Mouse (Mus musculus) embryonic facial prominence, embryonic 14.5 days (tissue): ENCODE results near the gene Wif1. TPM values are rescaled to one million over a fixed set of nuclear protein-coding genes. Genes with fewer than 3 reads are reported as not detected.

Source experiments
- ATAC-seq: fragments of 200-750 bp; cut with Nextera tagmentation; 2 replicates; pipeline ENCODE4 v1.8.0; 2017; ENCODE audit warnings: low read depth, moderate number of reproducible peaks, moderate TSS enrichment
- DNase-seq: peaks from one replicate; pipeline ENCODE4 v3.0.0-alpha.2; 2015; ENCODE audit warnings: low spot score
- H3K27ac ChIP-seq: fragments of 300-500 bp; sonication (generic); replicated peaks from 2 replicates; pipeline ENCODE4 v1.5.1; 2014; ENCODE audit warnings: low read depth, mild to moderate bottlenecking, low read length, moderate library complexity
- H3K27me3 ChIP-seq: fragments of 300-500 bp; sonication (generic); replicated peaks from 2 replicates; pipeline ENCODE4 v1.6.1; 2014; ENCODE audit warnings: low read length; ENCODE audit not compliant: control insufficient read depth, insufficient read depth
- H3K36me3 ChIP-seq: fragments of 300-500 bp; sonication (generic); 2 replicates; pipeline ENCODE4 v1.6.1; 2014; ENCODE audit warnings: low read length, mixed read lengths; ENCODE audit not compliant: control insufficient read depth, insufficient read depth
- H3K4me1 ChIP-seq: fragments of 300-500 bp; sonication (generic); 2 replicates; pipeline ENCODE4 v1.6.1; 2014; ENCODE audit warnings: antibody characterized with exemption, low read length; ENCODE audit not compliant: control insufficient read depth, insufficient read depth
- H3K4me2 ChIP-seq: fragments of 300-500 bp; sonication (generic); 2 replicates; pipeline ENCODE4 v1.6.1; 2014; ENCODE audit warnings: low read depth, mild to moderate bottlenecking, low read length, moderate library complexity, mixed read lengths
- H3K4me3 ChIP-seq: fragments of 300-500 bp; sonication (generic); 2 replicates; pipeline ENCODE4 v1.5.1; 2014; ENCODE audit warnings: low read depth, mild to moderate bottlenecking, low read length
- H3K9ac ChIP-seq: fragments of 300-500 bp; sonication (generic); 2 replicates; pipeline ENCODE4 v1.6.1; 2014; ENCODE audit warnings: low read depth, mild to moderate bottlenecking, low read length, moderate library complexity, mixed read lengths
- H3K9me3 ChIP-seq: fragments of 300-500 bp; sonication (generic); 2 replicates; pipeline ENCODE4 v1.6.1; 2016; ENCODE audit warnings: low read length; ENCODE audit not compliant: control insufficient read depth
- WGBS: fragments of 180-500 bp; shearing (Covaris S2); extraction: QIAGEN DNeasy Blood & Tissue Kit; methylation state at CpG from one replicate; pipeline ENCODE4 v1.1.7; 2014; 5-methylcytosine and 5-hydroxymethylcytosine counted together
- polyA plus RNA-seq: library from polyadenylated mRNA; unstranded; fragments of >200 nt; fragmentation: Nextera tagmentation; extraction: Ambion mirVana; gene quantifications from 2 replicates; pipeline ENCODE4 v1.2.1, GENCODE M21; 2014

Wif1 gene
- polyA plus RNA-seq, result 64.6 and 68.3 TPM in 2 replicates

DNA sequence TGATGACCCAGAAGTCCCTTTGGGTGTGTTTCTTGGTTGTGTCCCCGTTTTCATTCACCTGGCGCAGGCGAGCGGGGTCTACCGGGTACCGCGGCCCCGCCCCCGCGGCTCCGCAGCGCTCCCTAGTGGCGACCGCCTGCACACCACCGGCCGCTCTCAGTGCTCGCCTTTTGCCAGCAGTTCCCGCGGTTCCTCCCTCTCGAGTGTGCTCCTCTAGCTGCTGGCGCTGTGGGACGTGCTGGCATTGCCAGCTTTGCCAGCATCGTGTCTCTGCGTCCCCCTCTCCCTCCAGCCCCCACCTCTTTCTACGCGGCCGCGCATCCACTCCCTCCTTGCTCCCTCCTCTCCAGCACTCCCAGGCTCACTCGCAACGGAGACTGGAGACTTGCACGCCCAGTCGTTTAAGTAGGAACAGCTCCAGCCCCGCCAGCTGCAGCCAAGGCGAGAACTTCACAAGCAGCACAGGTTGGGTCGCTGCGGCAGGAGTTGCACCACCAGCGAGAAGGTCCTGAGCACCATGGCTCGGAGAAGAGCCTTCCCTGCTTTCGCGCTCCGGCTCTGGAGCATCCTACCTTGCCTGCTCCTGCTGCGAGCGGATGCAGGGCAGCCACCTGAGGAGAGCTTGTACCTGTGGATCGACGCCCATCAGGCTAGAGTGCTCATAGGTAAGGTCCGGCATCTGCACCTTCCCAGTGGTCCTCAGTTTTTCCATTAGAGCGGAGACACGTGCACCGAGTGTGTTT is at the start of gene Wif1:
TSS of gene Wif1 (plus strand) at position 135 of the 743 bp plus-strand sequence.
- Histone ChIP-seq H3K27me3 (peaks cover 3% of the 10 kb centered on the region; the same call in 1 of the 2 replicates), H3K9ac (peak within 1 kb of the TSS; percentile 60), H3K4me3 (peak within 1 kb of the TSS; percentile 53), H3K27ac (peak within 1 kb of the TSS; percentile 53), H3K9me3 (no peaks in the 10 kb centered on the region), H3K4me1 (peaks cover 8% of the 10 kb centered on the region; the same call in 1 of the 2 replicates), H3K4me2 (peak within 1 kb of the TSS; percentile 84), H3K36me3 (no peaks in the 10 kb centered on the region)
- under 1% methylated on average over 49 of the region's 49 CpGs for WGBS
- ATAC-seq (peak; percentile 93), DNase-seq (peak; percentile 83)

DNA sequence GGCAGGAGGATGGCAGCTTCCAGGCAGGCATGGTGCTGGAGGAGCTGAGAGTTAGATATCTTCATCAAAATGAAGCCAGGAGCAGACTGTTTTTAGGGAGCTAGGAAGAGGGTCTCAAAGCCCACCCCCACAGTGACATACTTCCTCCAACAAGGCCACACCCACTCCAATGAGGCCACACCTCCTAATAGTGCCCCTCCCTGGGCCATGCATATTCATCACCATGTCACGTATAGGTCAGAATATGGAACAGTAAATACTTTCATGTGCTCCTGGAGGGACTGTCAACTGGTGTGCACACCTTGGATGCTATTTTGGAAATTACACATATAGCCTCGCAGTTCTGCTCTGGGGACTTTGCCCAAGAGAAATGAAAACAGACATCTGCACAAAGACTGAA is 31.6 kb upstream of the Wif1 start:
- ATAC-seq (no peak), DNase-seq (peak; percentile 19)
- Histone ChIP-seq H3K27me3 (no peaks in the 10 kb centered on the region), H3K9me3 (no peaks in the 10 kb centered on the region), H3K27ac (no peak overlapping the region), H3K4me2 (no peak overlapping the region), H3K4me3 (no peak overlapping the region), H3K36me3 (no peaks in the 10 kb centered on the region), H3K9ac (no peak overlapping the region), H3K4me1 (no peaks in the 10 kb centered on the region)
- 66% methylated on average over 2 of the region's 2 CpGs for WGBS

DNA sequence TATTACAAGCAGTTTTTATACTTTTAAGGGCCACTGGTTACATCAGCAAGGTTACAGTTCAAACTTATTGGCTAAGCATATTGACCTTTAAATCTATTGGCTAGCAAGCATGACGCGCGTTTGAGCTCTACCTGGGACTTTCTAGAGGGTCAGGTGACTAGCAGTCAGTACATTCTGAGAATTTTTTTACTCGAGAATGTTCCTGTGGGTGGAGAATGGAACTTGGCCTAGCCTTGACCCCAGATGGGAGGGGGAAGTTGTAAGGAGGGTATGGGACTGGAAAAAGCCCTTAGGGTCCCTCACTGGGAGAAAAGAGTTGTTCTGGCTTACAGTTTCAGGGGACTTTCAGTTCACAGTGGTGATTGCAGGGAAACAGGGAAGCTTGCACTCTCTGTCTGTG is 22.3 kb upstream of the Wif1 start:
- Histone ChIP-seq H3K4me1 (no peaks in the 10 kb centered on the region), H3K4me2 (no peak overlapping the region), H3K9ac (no peak overlapping the region), H3K27ac (no peak overlapping the region), H3K36me3 (no peaks in the 10 kb centered on the region), H3K9me3 (peaks cover 9% of the 10 kb centered on the region; the same call in 1 of the 2 replicates), H3K27me3 (no peaks in the 10 kb centered on the region), H3K4me3 (no peak overlapping the region)
- DNase-seq, result no peak
- 82% methylated on average over 4 of the region's 4 CpGs for WGBS
- ATAC-seq, result no peak

DNA sequence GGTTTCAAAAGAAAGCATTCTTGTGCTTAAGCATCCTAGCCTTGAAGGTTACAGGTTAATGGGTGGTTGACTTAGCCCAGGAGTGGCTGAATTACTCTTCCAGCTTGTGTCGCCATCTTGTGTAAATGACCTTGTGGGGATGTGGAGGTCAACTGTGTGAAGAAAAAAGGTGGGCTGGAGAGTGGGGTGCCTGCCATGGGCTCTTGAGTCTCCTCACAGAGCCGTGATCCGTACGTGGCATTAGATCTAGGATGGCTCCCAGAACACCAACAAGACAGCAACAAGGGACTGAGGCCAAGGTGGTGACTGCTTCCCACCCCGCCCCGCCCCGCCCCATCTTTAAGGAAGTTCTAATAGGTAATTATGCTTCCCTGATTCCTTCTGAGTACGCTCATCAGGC is 17.5 kb upstream of the Wif1 start:
- 81% methylated on average over 8 of the region's 8 CpGs for WGBS
- Histone ChIP-seq H3K9ac (no peak overlapping the region), H3K27ac (no peak overlapping the region), H3K4me1 (no peaks in the 10 kb centered on the region), H3K27me3 (no peaks in the 10 kb centered on the region), H3K9me3 (peaks cover 9% of the 10 kb centered on the region; the same call in 1 of the 2 replicates), H3K4me2 (no peak overlapping the region), H3K36me3 (no peaks in the 10 kb centered on the region), H3K4me3 (no peak overlapping the region)
- DNase-seq (no peak), ATAC-seq (no peak)

DNA sequence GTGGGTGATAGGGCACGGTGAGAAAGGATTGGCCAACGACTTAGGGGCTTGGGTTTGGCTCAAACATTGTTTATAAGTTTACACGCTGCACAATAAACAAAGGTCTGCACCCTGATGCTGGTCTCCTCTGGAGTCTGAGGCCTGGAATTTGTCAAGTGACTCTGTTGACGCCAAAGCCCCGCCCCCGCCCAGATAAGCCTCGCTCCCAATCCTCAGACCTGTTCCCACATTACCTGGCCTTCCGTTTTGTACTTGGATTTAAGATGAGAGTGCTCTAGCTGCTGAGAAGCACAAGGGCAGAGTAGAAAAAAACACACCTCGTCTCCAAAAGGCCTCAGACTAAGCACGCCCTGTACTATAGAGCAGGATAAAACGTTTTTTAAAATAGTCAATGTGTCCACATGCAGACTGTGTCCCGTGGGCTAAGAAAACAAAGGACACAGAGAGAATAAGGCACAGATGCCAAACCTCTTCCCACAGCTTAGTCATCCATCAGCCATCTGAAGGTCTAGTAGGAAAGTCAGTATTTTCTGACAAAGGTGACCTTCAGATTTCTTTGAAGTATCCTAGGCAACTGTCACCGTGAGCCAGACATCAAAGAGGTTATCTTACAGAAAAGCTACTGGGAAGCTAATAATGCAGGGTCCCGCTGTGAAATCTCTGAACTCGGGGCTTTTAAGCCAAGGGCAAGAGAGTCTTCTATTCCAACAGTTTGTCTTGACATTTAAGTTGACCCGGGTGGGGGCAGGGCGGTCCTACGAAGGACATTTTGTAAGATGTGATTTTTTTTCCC is 16.9 kb upstream of the Wif1 start:
- Histone ChIP-seq H3K4me2 (no peak overlapping the region), H3K27me3 (no peaks in the 10 kb centered on the region), H3K9ac (no peak overlapping the region), H3K4me3 (no peak overlapping the region), H3K9me3 (peaks cover 9% of the 10 kb centered on the region; the same call in 1 of the 2 replicates), H3K36me3 (no peaks in the 10 kb centered on the region), H3K27ac (no peak overlapping the region), H3K4me1 (no peaks in the 10 kb centered on the region)
- WGBS, result 42% methylated on average over 18 of the region's 18 CpGs
- DNase-seq (no peak), ATAC-seq (no peak)

DNA sequence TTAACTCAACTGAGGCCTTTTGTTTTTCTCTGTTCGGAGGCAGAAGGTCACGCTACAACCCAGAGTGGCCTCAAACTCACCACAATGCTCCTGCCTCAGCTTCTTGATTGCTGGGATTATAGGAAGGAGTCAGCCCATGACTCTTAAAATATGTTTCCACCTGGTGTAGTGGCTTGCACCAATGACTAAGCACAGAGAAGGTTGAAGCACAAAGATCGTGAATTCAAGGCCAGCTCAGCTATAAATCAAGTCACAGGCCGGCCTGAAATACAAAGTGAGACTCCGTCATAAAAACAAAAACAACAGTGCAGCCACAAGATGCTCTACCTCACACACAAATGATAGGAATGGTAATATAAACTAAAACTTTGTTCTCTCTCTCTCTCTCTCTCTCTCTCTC is 10.8 kb upstream of the Wif1 start:
- no peaks in the 10 kb centered on the region for H3K27me3 ChIP-seq
- H3K4me1 ChIP-seq, result no peaks in the 10 kb centered on the region
- no peak overlapping the region for H3K27ac ChIP-seq
- H3K36me3 ChIP-seq, result no peaks in the 10 kb centered on the region
- ATAC-seq, result no peak
- DNase-seq, result no peak
- no peaks in the 10 kb centered on the region for H3K9me3 ChIP-seq
- 71% methylated on average over 5 of the region's 5 CpGs for WGBS
- H3K9ac ChIP-seq, result no peak overlapping the region
- H3K4me2 ChIP-seq, result no peak overlapping the region
- no peak overlapping the region for H3K4me3 ChIP-seq

DNA sequence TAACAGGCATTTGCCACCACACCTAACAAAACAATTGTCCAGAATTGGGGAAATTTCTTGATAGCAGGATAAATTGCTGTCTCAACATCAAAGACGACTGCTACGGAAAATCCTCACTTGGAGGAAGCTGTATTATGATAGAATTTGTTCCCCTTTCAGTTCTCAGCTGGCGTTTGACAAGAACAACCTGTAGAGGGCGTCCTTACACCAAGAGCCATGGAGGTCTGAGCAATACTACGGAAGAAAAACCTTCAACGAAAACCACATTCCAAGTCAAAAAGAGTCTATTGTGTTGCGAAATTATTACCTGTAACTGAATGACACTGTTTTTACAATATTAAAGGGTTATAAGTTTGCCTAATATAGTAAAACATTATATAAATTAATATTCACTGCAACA is 2.0 kb upstream of the Wif1 start:
- H3K9me3 ChIP-seq, result no peaks in the 10 kb centered on the region
- no peaks in the 10 kb centered on the region for H3K36me3 ChIP-seq
- peak; percentile 74 for DNase-seq
- no peak overlapping the region for H3K9ac ChIP-seq
- ATAC-seq, result no peak
- H3K27ac ChIP-seq, result no peak overlapping the region
- WGBS, result 9% methylated on average over 7 of the region's 7 CpGs
- peaks cover 8% of the 10 kb centered on the region; the same call in 1 of the 2 replicates for H3K4me1 ChIP-seq
- H3K4me3 ChIP-seq, result no peak overlapping the region
- no peak overlapping the region for H3K4me2 ChIP-seq
- peaks cover 3% of the 10 kb centered on the region; the same call in 1 of the 2 replicates for H3K27me3 ChIP-seq

DNA sequence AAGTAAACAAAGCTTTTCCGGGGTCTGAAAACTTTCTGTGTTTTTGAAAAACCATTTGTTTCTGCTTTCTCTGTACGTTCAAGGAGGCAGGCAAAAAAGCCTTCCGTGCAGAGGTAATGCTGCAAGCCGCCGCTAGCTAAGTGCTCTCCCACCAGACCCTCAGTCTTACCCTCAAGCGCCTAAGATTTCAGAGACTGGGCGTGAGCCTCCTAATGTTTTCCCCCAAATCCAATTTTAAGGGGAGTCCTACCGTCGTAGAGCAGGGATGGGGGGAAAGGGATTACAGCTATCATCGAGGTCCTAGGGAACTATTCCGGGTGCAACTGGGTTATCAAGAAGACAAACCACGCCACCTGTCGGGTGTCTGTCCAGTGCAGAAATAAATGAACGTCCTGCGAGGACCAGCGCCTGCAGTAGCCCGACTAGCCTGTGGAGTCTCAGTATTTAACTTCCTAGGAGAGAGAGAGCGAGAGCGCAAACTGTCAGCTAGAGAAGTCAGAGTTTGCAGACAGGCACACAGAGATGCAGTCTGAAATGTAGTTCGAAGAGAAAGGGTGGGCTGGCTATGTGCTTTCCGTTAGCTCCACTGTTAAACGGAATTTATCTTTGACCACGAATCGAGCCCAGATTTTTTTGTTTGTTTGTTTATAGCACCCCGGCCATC is 500 bp upstream of the Wif1 start:
- Histone ChIP-seq H3K9ac (peak overlapping the region; percentile 60), H3K36me3 (no peaks in the 10 kb centered on the region), H3K27ac (peak overlapping the region; percentile 53), H3K4me1 (peaks cover 8% of the 10 kb centered on the region; the same call in 1 of the 2 replicates), H3K27me3 (peaks cover 3% of the 10 kb centered on the region; the same call in 1 of the 2 replicates), H3K9me3 (no peaks in the 10 kb centered on the region), H3K4me2 (peak overlapping the region; percentile 84), H3K4me3 (peak overlapping the region; percentile 53)
- under 1% methylated on average over 25 of the region's 25 CpGs for WGBS
- ATAC-seq, result peak; percentile 85
- peak; percentile 92 for DNase-seq
